Mouse (Mus musculus): ENCODE data around the gene Dab1.

Dab1 gene

DNA sequence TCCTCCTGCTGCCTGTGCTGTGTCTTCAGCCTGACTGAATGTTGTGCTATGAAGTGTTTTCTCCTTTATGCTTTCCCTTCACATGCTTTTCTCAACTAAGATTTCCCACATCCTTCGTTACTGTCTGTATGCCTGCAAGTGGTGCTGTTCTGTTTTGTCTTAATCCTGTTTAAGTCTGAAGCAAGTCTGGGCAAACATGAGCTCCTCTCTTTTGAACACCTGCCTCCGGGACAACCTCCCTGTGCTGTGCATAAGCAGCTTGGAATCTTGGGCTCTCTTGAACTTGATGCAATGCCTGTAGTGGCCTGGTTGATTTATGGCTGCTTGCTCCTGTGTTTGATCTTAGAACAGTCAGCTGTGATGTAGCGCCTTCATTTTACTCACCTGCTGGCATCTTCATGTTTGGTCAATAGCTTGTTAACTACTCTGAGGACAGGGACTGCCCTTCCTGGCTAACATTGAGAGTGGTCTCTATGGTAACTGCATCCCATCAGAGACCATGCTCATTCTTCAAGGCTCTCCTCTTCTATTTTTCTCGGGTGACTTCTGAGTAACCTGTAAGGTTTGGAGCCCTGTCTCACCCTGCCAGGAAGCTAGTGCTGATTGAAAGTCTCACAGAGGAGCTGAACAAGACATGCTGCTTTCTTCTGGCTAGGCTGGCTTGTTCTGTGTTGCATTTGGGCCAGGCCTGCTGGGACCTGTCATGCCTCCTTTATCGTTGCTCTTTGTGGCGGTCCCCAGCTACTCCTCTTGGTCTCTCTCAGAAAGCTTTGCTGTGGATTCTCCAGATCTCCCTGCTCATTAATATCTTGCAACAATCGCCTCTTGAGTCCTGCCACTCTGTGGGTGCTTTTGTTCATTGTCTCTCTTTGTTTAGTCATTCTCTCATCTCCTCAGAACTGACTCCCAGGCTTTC is 342.2 kb downstream of the Dab1 start:
- no peak for DNase-seq (ENCODE audit: extremely low spot score, low spot score)

DNA sequence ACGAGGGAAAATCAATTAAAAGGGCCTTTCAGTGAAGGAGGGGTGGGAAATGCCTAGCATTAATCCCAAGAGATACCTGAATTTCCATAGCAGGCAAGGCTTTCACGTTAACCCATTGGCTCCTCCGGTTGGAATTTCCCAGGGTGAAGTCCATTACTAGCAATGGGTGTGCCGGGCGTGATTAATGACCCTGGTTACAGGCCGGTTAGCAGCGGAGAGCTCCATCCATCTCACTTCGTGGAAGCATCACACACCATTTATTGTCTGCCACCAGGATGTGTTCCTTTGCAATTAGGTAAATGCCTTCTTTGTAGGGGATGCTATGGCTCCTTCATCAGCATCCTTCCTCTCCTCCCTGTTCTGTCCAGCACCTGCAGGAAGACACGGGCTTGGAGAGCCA is 350.7 kb downstream of the Dab1 start:
- DNase-seq (ENCODE audit: extremely low spot score, low spot score), result no peak

DNA sequence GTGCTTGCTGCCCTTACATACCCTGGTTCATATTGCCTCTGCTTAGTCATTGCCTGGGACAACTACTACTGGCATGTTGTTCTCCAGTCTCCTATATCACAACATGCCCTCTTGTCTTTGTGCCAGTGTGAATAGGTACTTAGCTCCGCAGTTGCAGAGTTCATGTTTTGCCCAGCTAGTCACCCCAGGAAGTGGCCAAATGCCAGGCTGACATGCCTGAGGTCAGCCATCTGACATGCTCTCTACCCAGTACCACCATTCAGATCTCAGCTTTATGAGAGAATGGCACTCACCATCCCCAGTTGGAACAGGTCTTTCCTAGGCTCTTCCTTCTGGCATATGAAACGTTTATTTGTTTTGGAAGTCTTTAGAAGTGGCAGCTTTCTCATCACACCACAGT is 355.4 kb downstream of the Dab1 start:
- DNase-seq (ENCODE audit: extremely low spot score, low spot score), result no peak

DNA sequence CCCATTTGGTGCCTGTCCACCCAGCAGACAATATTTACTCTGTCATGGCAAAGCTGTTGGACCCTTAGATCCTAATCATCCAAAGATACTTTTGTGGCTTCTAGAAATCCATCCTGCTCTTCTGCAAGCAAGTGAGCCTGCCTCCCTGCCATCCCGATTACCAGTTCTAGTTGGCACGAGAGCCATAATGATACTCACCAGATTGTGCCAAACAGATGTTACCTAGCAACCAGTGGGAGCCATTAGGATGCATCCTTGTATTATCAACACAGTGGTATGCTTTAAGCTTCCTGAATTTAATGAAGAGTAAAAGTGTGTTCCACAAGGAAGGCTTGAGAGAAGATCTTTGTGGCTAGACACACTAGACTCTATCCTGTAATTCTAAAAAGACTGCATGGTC is 355.8 kb downstream of the Dab1 start:
- no peak for DNase-seq (ENCODE audit: extremely low spot score, low spot score)

DNA sequence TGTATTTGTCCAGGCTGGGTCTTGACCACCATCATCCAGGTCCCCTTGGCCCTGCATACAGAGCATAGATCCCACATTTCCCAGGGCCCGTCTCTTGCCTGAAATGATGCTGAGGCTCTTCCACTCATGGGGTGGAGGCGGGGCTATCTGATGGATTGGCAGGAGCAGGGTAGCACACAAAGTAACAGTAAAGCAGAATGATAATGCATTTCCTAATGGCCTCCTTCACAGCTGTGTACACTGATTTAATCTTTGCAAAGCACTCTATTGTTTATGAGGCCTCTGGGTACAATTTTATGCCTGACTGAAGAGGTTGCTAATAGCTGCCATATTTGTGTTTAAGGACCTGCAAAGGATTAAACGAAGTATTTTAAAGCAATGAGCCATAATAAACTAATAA is 374.7 kb downstream of the Dab1 start:
- no peak for DNase-seq (ENCODE audit: extremely low spot score, low spot score)

DNA sequence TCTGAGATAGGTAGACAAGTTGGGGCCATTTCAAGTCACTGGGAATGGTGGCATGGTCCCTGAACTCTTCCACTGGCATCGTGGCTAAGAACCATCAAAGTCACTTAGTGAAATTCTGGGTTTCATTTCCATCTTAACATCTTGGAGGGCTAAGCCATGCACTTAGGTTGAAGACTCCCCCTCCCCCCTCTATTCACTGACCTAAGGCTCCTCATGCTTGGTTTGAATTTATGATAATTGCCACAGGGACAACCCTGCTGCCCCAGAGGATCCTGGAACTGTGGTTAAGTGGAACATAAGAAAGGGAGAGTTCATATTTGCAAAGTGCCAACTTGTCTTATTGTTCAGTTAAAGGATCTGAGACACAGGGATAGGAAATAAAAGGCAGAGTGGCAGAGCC is 375.2 kb downstream of the Dab1 start:
- no peak for DNase-seq (ENCODE audit: extremely low spot score, low spot score)

DNA sequence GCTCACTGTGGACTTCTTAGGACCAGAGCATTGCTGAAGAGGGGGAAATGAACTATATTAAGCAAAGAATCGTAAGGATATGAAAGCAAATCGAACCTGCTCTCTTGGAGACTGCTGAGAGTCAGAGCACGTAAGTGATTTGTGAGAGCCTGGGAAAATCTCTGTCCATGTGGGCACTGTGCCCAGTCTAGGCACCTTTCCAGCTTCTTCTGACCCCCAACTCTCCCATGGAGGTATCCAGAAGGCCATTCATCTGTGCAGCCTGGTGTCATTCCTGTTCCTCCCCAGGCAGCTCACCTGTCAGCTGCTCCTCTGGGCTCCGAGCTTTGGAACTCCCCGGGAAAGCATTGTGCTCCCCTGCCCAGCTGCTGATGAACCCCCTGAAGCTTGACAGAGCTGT is 389.2 kb downstream of the Dab1 start:
- DNase-seq (ENCODE audit: extremely low spot score, low spot score), result no peak

DNA sequence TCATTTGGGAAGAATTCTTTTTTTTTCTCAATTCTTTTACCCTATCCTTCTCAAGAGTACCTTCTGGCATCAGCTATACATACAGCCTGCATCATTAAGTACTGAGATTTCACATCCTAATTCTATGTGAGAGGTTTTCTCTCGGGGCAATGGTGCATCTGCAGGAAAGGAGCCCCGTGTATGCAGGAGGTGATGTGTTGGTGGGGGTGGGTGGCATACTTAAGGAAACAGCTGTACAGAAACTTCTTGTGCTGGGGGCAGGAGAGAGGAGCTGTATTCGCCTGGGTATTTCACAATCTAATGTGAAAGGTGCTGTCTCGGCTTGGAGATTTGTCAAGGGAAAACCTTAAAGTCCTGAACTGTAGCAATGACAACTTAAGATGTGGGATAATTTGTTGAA is 392.5 kb downstream of the Dab1 start:
- no peak for DNase-seq (ENCODE audit: extremely low spot score, low spot score)

DNA sequence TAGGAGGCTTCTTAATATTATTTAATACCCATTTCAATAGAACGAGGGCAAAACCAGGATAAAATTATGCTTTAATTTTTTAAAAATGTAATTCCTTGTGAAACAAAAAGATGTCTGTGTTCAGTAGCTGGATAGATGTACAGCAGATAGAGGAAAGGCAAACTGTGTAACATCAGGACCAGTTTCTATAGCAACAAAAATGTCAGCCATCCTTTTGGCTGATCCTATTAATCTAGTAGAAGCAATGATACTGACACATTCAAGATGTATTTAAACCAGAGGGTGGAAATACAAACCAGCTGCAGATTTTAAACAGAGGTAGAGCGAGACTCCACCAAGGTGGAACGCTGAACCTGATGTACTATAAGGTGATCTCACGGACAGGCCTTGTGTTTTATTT is 393.0 kb downstream of the Dab1 start:
- DNase-seq (ENCODE audit: extremely low spot score, low spot score), result no peak

DNA sequence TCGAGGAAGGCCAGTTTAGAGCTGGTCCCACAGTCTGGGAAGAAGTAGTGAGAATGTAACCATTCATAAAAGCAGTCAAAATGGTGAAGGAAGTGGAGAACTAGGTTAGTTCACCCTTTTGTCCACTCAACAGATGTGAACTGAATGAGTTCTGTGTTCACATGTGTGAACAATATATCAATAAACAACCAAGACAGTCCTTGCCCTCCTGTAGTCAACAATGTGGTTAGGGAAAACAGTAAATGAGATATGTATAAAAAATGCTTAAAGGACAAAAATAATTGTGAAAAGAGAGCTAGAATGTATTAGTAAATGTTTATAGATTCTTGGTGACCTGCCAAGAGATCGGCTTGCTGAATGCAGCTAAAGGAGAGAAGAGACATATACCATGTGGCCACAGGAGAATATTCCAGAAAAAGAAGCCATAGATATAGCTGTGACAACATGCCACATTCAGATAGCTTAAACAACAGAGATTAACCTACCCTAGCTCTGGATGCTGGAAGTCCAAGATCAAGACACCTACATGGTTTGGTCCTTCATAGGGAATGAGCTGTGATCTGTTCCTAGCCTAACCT is 406.0 kb downstream of the Dab1 start:
- DNase-seq (ENCODE audit: extremely low spot score, low spot score), result no peak

DNA sequence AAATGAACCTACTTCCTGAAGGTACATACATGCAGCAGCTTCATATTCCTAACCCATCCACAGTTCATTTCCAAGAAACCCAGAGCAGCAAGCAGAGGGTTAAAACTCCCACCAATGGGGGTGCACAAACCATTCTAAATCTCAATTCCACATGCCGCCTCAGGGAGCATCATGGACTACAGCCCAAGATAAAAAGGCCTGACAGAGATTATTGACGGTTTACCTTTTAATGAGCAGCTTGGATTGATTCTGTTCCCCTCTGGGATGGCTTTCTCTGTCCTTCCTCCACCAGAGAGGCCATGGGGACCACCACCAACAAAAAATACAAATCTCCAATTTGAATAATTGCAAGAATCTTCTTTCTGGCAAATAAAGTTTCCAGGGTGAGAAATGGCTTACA is 407.7 kb downstream of the Dab1 start:
- DNase-seq (ENCODE audit: extremely low spot score, low spot score), result no peak

DNA sequence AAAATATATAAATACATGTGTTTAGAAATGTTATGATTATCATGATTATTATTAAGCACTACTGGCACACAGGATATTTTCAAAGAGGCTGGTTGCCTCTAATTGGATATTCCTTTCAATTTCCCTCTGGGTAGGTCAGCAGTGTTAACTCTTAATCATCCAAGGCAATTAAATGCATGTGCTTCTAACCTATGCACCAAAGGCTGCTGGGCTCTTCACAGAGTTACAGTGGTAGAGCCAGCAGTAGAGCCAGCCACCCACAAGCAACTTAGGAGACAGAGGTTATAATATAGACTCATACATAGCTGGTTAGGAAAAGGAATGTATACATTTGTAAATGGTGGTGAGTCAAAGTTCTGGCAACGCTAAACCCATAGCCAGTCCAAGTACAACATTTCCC is 408.1 kb downstream of the Dab1 start:
- no peak for DNase-seq (ENCODE audit: extremely low spot score, low spot score)

DNA sequence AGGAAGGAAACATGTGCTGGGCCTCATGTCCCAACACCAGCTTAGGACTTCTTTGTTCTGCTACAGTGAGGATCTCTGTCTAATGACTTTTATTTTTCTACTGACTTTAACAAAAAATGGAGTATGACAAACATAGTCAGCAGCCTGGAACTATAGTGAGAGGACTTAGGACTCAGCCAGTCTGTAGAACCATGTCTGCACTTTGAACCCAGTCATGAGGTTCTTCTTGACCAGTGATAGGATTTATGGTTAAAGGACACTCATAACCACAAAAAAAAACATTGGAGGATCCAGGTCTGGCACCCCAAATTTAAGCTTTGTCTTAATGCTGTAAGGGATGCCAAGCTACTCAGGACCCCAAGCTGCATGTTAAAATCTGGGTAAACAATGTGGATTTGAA is 416.9 kb downstream of the Dab1 start:
- DNase-seq (ENCODE audit: extremely low spot score, low spot score), result no peak

DNA sequence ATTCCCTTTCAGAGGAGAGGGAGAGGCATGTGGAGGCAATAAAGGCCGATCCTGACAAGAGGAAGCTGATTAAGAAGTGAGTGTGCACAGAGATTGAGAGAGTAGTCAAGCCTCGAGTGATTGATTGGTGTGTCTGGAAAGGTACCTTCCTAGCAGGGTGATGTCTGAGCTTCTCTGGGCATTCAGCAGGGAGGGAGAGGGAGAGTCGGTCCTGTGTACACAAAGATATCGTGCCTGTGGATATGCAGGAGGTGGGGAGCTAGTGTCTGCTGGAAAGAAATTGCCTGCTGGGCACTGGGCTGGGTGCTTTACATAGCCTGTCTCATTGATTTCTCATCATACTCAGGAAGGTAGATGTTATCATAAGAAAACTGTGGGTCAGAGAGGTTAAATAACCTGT is 420.4 kb downstream of the Dab1 start:
- DNase-seq (ENCODE audit: extremely low spot score, low spot score), result no peak

DNA sequence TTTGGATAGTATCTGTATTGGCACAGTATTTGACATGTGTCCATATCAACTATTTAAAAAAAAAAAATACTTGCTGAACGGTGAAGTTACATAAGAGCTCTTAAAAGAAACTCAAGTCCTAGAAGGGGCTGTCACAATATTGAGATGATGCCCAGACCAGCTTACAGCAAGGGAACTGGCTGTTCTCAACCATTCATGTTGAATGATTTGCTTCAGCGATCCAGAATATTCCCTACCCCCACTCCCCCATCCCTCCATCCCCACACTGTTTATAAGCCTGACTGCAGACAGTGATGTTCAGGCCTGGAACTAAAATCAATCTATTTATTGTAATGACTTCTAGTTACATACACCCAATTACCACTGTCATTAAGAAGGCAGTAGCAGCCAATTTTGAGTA is 424.3 kb downstream of the Dab1 start:
- DNase-seq (ENCODE audit: extremely low spot score, low spot score), result no peak

DNA sequence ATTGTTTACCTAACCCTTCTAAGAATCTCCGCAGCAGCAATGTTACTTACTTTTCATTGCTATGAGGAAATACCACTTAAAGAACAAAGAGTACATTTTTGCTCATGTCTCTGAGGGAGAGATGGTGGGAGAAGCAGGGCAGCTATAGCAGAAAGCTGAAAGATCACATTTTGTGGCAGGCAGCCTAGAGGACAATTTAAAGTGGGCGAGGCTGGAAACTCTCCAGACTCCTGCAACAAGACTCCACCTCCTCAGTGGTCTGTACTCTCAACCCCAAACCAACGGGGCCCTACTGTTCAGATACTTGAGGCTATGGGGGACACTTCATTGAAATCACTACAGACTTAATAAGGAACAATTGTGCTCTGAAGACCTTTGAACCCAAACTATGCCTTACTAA is 425.5 kb downstream of the Dab1 start:
- DNase-seq (ENCODE audit: extremely low spot score, low spot score), result no peak

DNA sequence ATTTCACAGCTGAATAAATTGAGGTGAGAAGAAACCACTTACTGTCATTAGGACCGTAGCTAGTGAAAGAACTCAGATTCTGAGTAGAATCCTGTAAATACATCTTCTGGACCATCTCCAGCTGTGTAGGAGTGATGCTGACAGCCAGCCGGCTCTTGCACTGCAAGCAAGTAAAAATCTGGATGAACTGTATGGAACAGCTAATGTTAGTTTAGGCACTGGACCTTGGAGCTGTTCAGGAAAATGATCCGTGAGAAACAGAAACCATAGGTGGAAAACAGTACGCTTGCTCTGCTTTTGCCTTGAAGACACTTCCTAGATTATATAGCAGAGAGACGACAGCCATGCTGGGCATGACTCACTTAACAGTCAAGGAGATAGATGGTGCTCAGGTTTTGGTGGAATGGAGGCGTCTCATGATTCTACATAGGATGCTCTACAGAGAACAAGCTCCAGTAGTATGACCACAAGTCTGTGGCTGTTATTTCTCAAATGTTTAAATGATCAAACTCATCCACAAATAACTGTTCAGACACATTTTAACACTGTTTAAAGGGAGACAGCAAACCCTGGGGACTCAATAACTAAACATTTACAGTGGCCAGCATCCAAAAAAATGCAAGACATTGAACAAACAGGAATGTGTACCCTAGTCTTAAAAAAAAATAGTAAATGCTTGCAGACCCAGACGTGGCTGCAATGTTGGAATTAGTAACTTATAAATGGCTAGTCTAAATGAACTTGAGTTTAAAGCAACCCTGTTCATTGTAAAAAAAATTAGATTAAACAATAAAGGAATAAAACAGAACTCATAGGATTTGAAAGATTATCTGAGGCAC is 429.0 kb downstream of the Dab1 start:
- no peak for DNase-seq (ENCODE audit: extremely low spot score, low spot score)

DNA sequence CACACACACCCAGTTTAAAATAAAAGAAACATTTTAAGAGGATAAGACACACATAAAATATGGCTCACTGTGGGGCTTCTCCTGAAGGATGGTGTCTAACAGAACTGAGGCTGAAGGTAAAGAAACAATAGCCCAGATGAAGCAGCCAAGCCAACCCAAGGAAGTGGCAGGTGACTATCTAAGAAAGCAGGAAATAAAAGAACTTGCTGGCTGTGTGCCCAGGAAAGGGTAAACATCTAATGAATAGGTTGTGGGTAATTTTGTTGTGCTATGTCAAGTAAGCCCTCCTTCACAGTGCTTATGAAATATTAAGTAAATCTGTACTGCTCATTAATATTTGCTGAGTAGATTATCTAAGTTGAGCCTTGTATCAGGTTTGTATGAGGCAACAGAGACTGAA is 438.0 kb downstream of the Dab1 start:
- no peak for DNase-seq (ENCODE audit: extremely low spot score, low spot score)

DNA sequence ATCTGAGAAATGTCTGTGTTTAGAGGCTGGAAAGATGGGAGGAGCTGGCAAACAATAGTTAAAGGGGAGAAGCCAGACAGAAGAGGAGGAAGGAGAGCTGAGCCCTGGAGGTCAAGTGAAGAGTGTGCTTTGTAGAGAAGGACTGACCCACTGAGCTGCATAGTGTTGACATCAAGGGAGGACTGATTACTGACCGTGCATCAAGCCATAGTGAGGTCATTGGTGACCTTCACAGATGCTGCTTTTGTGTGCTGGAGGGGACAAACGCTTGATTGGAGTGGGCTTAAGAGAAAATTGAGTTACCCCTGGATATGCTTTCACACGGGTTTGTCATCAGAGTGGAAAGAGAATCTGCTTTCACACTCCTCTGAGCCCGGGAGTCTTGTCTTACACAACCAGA is 440.4 kb downstream of the Dab1 start:
- DNase-seq (ENCODE audit: extremely low spot score, low spot score), result no peak

DNA sequence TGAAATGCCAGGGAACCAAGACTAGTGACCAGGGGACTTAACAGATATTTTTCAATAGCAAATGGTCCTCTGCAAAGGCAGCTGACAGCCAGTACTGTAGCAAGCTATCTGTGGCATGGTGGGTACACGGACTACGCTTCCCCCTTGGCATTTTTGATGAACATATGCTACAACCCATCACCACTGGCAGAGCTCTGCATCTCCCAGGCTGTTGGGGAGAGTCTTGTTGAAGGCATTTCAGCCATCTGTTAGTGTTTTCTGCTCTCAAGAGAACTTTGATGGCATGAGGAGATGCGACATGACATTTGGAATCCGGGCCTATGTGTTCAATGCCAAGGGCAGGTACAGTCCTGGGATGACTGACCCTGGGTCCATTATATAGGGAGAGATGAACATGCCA is 443.2 kb downstream of the Dab1 start:
- no peak for DNase-seq (ENCODE audit: extremely low spot score, low spot score)

DNA sequence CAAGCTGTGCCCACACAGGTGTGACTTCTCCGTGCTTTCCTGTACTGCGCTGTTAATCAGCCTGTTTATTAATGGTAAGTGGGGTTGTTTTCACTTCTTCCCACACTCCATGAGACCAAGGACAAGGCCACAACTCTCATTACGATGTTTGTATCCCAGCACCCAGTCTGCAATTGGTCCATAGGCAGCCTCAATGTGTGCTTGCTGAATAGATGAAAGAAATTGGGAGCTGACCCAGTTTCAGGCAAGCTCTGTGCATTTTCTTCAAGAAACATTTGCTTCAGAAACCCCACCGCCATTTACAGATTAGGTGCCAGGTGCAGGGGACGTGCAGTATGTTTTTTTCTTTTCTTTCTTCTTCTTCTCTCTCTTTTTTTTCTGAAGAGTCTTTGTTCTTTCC is 447.7 kb downstream of the Dab1 start:
- no peak for DNase-seq (ENCODE audit: extremely low spot score, low spot score)

DNA sequence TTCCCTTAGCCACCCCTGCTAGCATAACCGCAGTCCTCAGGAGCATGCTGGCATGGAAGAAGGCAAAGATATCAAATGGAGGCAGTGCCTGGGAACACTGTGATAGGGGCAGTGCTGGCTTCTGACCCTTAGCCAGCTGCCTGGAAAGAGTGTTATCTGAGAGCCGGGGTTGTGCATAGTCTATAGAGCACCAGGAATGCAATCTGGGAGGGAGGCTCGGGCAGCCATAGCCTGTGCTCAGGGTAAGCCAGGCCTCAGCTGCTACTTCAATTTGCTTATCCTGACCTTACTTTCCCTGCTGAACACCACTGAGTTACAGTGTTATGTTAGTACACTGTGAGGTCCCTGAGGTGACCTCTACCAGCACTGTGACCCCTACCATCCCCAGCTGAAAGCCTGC is 448.6 kb downstream of the Dab1 start:
- no peak for DNase-seq (ENCODE audit: extremely low spot score, low spot score)
